Mouse (Mus musculus): ENCODE data around the gene Smyd4. TPM values are rescaled to one million over a fixed set of nuclear protein-coding genes. Genes with fewer than 3 reads are reported as not detected.

The Smyd4 gene
- polyA plus RNA-seq, 2 experiments, result 7.9 to 11.6 TPM

DNA sequence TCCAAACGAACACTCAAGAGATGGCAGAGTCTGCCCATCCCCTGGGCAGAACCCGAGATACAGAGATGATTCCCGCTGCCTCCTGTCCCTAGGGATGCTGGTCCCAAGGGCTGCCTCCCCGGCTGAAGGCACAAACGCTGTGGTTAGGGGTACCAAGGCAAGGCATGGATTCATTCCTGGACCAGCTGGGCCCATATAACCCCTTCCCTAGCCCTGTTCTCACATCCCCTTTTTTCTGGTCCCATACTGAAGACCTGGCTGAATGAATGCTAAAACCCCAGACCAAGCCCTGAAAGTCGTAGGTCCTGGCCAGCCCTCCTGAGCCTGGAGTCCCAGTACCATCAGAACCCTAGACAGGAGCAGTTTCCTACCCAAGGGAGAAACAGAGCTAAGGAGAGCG lies 92.8 kb downstream of the Smyd4 start:
- no peak overlapping the region for H3K9ac ChIP-seq (ENCODE audit: low read depth, low read length, severe bottlenecking)
- ATAC-seq (ENCODE audit: low FRiP score, low read depth), result no peak
- WGBS, result 70% methylated on average over 7 of the region's 7 CpGs

DNA sequence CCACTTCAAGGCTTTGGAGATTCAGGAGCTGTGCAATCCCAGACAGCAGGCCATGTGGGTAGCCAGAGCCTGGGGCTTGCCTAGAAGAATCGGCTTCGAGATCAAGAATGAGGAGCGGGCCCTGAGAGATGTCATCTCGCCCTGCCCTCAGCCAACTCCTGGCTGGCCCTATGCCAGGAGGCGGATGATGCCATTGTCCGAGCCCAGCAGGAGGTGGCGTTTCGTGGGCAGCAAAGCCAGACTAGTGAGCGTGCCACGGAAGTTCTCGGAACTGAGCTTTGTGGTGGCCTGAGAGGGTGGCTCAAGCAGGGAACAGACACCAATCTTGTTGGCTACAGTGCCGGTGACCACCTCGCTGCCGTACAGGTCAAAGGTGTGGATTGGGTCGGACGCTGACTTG lies 93.4 kb downstream of the Smyd4 start:
- DNase-seq (ENCODE audit: low spot score) (no peak), ATAC-seq (ENCODE audit: low FRiP score, low read depth) (no peak)
- Histone ChIP-seq H3K4me3 (replicated peaks; ENCODE audit: low read length) (no peak overlapping the region), H3K4me1 (ENCODE audit: control insufficient read depth, insufficient read depth, low read length) (no peaks in the 10 kb centered on the region), H3K36me3 (ENCODE audit: control insufficient read depth, insufficient read depth, low read length) (peaks cover 23% of the 10 kb centered on the region), H3K27ac (replicated peaks; ENCODE audit: low read depth, low read length) (no peak overlapping the region), H3K9ac (ENCODE audit: low read depth, low read length, severe bottlenecking) (no peak overlapping the region), H3K27me3 (ENCODE audit: control insufficient read depth, insufficient read depth, low read length) (no peaks in the 10 kb centered on the region), H3K4me2 (replicated peaks; ENCODE audit: low read depth, low read length, severe bottlenecking) (no peak overlapping the region), H3K9me3 (ENCODE audit: control insufficient read depth, low read length) (no peaks in the 10 kb centered on the region)
- 92% methylated on average over 16 of the region's 16 CpGs for WGBS
- TF ChIP-seq POLR2A (IDR thresholded peaks at IDR 0.05; ENCODE audit: borderline replicate concordance, extremely low read depth, insufficient read depth, insufficient read length), result no peak

More for the DNA sequence above, 92.8 kb downstream of the Smyd4 start:
- no peak overlapping the region for H3K4me2 ChIP-seq (replicated peaks; ENCODE audit: low read depth, low read length, severe bottlenecking)
- no peak for DNase-seq (ENCODE audit: low spot score)
- no peak for TF ChIP-seq POLR2A (IDR thresholded peaks at IDR 0.05; ENCODE audit: borderline replicate concordance, extremely low read depth, insufficient read depth, insufficient read length)
- H3K4me3 ChIP-seq (replicated peaks; ENCODE audit: low read length), result no peak overlapping the region
- peaks cover 23% of the 10 kb centered on the region for H3K36me3 ChIP-seq (ENCODE audit: control insufficient read depth, insufficient read depth, low read length)
- no peaks in the 10 kb centered on the region for H3K27me3 ChIP-seq (ENCODE audit: control insufficient read depth, insufficient read depth, low read length)
- no peak overlapping the region for H3K27ac ChIP-seq (replicated peaks; ENCODE audit: low read depth, low read length)
- H3K9me3 ChIP-seq (ENCODE audit: control insufficient read depth, low read length), result no peaks in the 10 kb centered on the region
- no peaks in the 10 kb centered on the region for H3K4me1 ChIP-seq (ENCODE audit: control insufficient read depth, insufficient read depth, low read length)

DNA sequence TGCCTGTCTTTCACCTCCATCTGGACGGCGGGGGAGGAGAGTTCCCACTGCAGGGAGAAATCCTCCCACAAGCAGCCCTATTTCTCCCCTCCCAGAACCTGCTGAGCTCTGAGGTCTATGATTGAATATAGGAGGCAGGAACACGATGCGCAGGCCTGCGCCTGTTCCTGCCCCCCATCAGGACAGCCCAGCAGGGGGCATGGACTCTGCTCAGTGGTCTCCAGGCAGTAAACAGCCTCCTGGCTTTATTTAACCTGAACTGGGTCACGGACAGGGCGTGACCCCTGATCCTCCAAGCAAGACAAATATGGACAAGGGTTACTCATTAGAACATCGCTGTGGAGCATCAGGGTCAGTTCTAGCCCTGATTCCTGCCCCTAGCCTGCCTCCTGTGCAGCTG lies 95.5 kb downstream of the Smyd4 start:
- DNase-seq (ENCODE audit: low spot score) (no peak), ATAC-seq (ENCODE audit: low FRiP score, low read depth) (no peak)
- no peak for TF ChIP-seq POLR2A (IDR thresholded peaks at IDR 0.05; ENCODE audit: borderline replicate concordance, extremely low read depth, insufficient read depth, insufficient read length)
- 56% methylated on average over 8 of the region's 8 CpGs for WGBS
- Histone ChIP-seq H3K4me3 (replicated peaks; ENCODE audit: low read length) (no peak overlapping the region), H3K27me3 (ENCODE audit: control insufficient read depth, insufficient read depth, low read length) (no peaks in the 10 kb centered on the region), H3K27ac (replicated peaks; ENCODE audit: low read depth, low read length) (no peak overlapping the region), H3K9me3 (ENCODE audit: control insufficient read depth, low read length) (no peaks in the 10 kb centered on the region), H3K9ac (ENCODE audit: low read depth, low read length, severe bottlenecking) (no peak overlapping the region), H3K4me2 (replicated peaks; ENCODE audit: low read depth, low read length, severe bottlenecking) (no peak overlapping the region), H3K4me1 (ENCODE audit: control insufficient read depth, insufficient read depth, low read length) (no peaks in the 10 kb centered on the region), H3K36me3 (ENCODE audit: control insufficient read depth, insufficient read depth, low read length) (peaks cover 45% of the 10 kb centered on the region)

DNA sequence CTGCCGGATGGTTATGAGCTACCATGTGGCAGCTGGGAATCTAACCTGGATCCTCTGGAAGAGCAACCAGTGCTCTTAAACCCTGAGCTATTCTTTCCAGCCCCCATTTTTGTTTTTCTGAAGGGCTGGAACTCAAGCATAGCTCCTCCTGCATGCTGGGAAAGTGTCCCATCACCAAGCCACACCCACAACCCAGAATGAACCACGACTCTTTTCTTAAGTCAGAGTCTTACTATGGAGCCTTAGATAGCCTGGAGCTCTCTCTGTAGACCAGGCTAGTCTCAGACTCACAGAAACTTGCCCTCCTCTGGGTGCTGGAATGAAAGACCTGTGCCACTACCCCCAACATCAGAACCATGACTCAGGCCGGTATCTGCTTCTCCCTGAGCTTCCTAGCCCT lies 100.3 kb downstream of the Smyd4 start:
- Histone ChIP-seq H3K27me3 (ENCODE audit: control insufficient read depth, insufficient read depth, low read length) (no peaks in the 10 kb centered on the region), H3K27ac (replicated peaks; ENCODE audit: low read depth, low read length) (no peak overlapping the region), H3K9me3 (ENCODE audit: control insufficient read depth, low read length) (no peaks in the 10 kb centered on the region), H3K36me3 (ENCODE audit: control insufficient read depth, insufficient read depth, low read length) (peaks cover 45% of the 10 kb centered on the region), H3K4me2 (replicated peaks; ENCODE audit: low read depth, low read length, severe bottlenecking) (no peak overlapping the region), H3K4me3 (replicated peaks; ENCODE audit: low read length) (no peak overlapping the region), H3K4me1 (ENCODE audit: control insufficient read depth, insufficient read depth, low read length) (peaks cover 2% of the 10 kb centered on the region; the same call in 1 of the 2 replicates), H3K9ac (ENCODE audit: low read depth, low read length, severe bottlenecking) (no peak overlapping the region)
- no peak for TF ChIP-seq POLR2A (IDR thresholded peaks at IDR 0.05; ENCODE audit: borderline replicate concordance, extremely low read depth, insufficient read depth, insufficient read length)
- ATAC-seq (ENCODE audit: low FRiP score, low read depth) (no peak), DNase-seq (ENCODE audit: low spot score) (no peak)
- 73% methylated on average over 3 of the region's 3 CpGs for WGBS

DNA sequence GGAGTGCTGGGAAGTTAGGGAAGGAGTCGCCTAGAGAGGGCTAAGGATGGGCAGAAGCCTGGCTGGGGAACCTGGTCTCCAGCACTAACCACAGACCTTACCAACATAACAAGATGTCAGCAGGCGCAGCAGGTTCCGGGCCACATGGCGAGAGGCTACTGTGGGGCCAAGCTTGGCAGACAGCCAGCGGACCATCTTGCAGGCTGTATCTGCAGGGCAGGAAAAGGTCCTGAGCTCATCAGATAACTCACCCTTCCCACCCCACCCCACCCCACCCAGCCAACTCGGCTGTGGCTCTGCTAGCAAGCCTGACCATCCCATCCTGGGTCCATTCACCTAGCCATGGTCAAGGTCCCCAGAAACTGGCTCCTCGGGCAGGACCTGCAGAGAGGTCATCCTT lies 101.5 kb downstream of the Smyd4 start:
- Histone ChIP-seq H3K27ac (replicated peaks; ENCODE audit: low read depth, low read length) (no peak overlapping the region), H3K36me3 (ENCODE audit: control insufficient read depth, insufficient read depth, low read length) (peaks cover 44% of the 10 kb centered on the region), H3K4me1 (ENCODE audit: control insufficient read depth, insufficient read depth, low read length) (peaks cover 9% of the 10 kb centered on the region), H3K4me3 (replicated peaks; ENCODE audit: low read length) (no peak overlapping the region), H3K9ac (ENCODE audit: low read depth, low read length, severe bottlenecking) (no peak overlapping the region), H3K27me3 (ENCODE audit: control insufficient read depth, insufficient read depth, low read length) (no peaks in the 10 kb centered on the region), H3K4me2 (replicated peaks; ENCODE audit: low read depth, low read length, severe bottlenecking) (no peak overlapping the region), H3K9me3 (ENCODE audit: control insufficient read depth, low read length) (no peaks in the 10 kb centered on the region)
- TF ChIP-seq POLR2A (IDR thresholded peaks at IDR 0.05; ENCODE audit: borderline replicate concordance, extremely low read depth, insufficient read depth, insufficient read length), result no peak
- no peak for DNase-seq (ENCODE audit: low spot score)
- WGBS, result 83% methylated on average over 7 of the region's 7 CpGs
- ATAC-seq (ENCODE audit: low FRiP score, low read depth), result no peak

Data from limb, embryonic 14.5 days (tissue).